Mouse (Mus musculus) stomach, embryonic 14.5 days (tissue): Measurements from ENCODE around the gene Scd2. TPM values are rescaled to one million over a fixed set of nuclear protein-coding genes. Genes with fewer than 3 reads are reported as not detected.
A peak's percentile ranks its signal among the peaks of the same experiment; 100 is the strongest.
"Not testable (repeated sequence)": the region's sequence is repeated elsewhere in the genome, so short reads cannot be mapped to it uniquely, and the experiment has no call there.

Source experiments
- ATAC-seq: fragments of 200-750 bp; cut with Nextera tagmentation; 2 replicates; pipeline ENCODE4 v1.8.0; 2017; ENCODE audit warnings: low read depth, moderate TSS enrichment; ENCODE audit not compliant: insufficient number of reproducible peaks, insufficient read depth, low FRiP score
- H3K27ac ChIP-seq: fragments of 300-500 bp; sonication (generic); 2 replicates; pipeline ENCODE4 v1.5.1; 2014; ENCODE audit warnings: mild to moderate bottlenecking, low read length, moderate library complexity, mixed read lengths
- H3K27me3 ChIP-seq: fragments of 300-500 bp; sonication (generic); 2 replicates; pipeline ENCODE4 v1.6.1; 2014; ENCODE audit warnings: low read length, control low read depth, mixed read lengths; ENCODE audit not compliant: control insufficient read depth, insufficient read depth
- H3K36me3 ChIP-seq: fragments of 300-500 bp; sonication (generic); 2 replicates; pipeline ENCODE4 v1.6.1; 2014; ENCODE audit warnings: mild to moderate bottlenecking, control low read depth, low read length, moderate library complexity, mixed read lengths; ENCODE audit not compliant: control insufficient read depth, insufficient read depth
- H3K4me1 ChIP-seq: fragments of 300-500 bp; sonication (generic); 2 replicates; pipeline ENCODE4 v1.6.1; 2014; ENCODE audit warnings: low read length, control low read depth, mixed read lengths; ENCODE audit not compliant: control insufficient read depth, insufficient read depth
- H3K4me2 ChIP-seq: fragments of 300-500 bp; sonication (generic); replicated peaks from 2 replicates; pipeline ENCODE4 v1.6.1; 2014; ENCODE audit warnings: low read depth, low read length, control low read depth
- H3K4me3 ChIP-seq: fragments of 300-500 bp; sonication (generic); 2 replicates; pipeline ENCODE4 v1.5.1; 2014; ENCODE audit warnings: low read depth, low read length, control low read depth
- H3K9ac ChIP-seq: fragments of 300-500 bp; sonication (generic); replicated peaks from 2 replicates; pipeline ENCODE4 v1.6.1; 2014; ENCODE audit warnings: low read depth, mild to moderate bottlenecking, control low read depth, low read length, moderate library complexity, mixed read lengths
- H3K9me3 ChIP-seq: fragments of 300-500 bp; sonication (generic); 2 replicates; pipeline ENCODE4 v1.6.1; 2016; ENCODE audit warnings: low read depth, low read length, control low read depth; ENCODE audit not compliant: control insufficient read depth
- WGBS: fragments of 180-500 bp; shearing (Covaris S2); extraction: QIAGEN DNeasy Blood & Tissue Kit; methylation state at CpG from one replicate; pipeline ENCODE4 v1.1.7; 2014; 5-methylcytosine and 5-hydroxymethylcytosine counted together
- polyA plus RNA-seq: library from polyadenylated mRNA; unstranded; fragments of >200 nt; fragmentation: Nextera tagmentation; extraction: Ambion mirVana; gene quantifications from 2 replicates; pipeline ENCODE4 v1.2.1, GENCODE M21; 2014

Gene Scd2
- 237 and 282 TPM in 2 replicates for polyA plus RNA-seq

DNA sequence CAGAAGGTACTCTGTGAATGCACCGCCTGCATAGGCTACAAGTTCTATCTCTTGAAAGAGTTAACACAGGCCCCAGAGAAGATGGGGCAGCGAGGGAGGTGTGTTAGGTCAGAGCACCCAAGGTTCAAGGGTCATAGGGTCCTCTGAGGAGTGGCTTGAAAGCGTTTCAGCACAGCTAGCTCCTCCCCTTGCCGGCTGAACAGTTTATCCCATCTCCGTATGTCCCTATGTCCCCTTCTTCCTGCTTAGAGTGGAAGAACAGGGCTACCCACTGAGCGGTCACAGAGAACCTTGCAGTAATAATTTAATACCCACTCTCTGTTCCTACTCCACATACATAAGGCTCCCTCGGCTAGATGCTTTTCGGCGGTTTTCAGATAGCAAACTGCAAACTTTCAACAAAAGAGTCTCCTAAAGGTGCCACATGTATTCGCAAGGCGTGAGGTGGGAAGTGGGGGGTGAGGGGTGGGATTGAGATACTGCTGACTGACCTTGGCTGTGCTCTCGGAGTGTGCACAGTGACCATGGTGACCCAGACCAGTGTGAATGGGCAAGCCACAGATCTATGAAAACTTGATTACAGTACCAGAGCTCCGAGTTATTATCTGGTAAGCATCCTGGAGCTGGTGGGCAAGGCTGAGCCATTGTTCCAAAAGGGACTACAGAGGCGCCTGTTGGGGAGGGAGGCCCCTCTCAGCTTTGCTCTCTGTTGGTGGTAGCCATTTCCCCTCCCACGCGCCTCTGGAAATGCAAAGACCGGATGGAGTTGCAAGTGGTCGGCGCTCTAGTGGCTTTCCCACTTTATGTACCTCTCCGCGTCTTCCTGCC lies at the start of gene Scd2:
Scd2 (plus strand) TSS at position 734 of the 828 bp plus-strand sequence.
- 2% methylated on average over 21 of the region's 21 CpGs for WGBS
- ATAC-seq = no peak; the same call in 1 of the 2 replicates
- H3K36me3 ChIP-seq = peaks cover 21% of the 10 kb centered on the region
- H3K27me3 ChIP-seq = no peaks in the 10 kb centered on the region
- H3K9me3 ChIP-seq = no peaks in the 10 kb centered on the region
- peak within 1 kb of the TSS; percentile 96 for H3K4me3 ChIP-seq
- peak within 1 kb of the TSS; percentile 88 for H3K4me2 ChIP-seq
- peaks cover 37% of the 10 kb centered on the region for H3K4me1 ChIP-seq
- peak within 1 kb of the TSS; percentile 97 for H3K9ac ChIP-seq
- H3K27ac ChIP-seq = peak within 1 kb of the TSS; percentile 98

DNA sequence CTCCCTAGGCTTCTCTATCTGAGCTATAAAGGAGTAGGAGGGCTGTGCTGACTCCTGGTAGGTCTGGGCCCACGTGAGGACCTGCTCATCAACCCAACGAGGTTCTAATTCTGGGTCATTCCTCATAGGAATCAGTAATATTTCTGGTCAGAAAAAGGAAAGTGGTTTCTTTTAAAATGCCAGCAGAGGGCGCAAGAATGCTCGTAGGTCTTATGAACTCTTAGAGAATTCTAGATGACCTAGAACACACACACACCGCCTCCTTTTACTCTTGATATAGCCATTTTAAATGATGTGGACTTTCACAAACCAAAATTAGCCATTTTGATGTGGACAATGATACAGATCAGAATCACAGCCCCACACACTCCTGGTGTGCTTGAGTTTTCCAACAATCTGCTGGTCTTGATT lies 47.7 kb upstream of the Scd2 start:
- H3K9me3 ChIP-seq = no peaks in the 10 kb centered on the region
- H3K27ac ChIP-seq = no peak overlapping the region
- 4% methylated on average over 5 of the region's 5 CpGs for WGBS
- H3K4me3 ChIP-seq = no peak overlapping the region
- peak overlapping the region; percentile 20 for H3K4me2 ChIP-seq
- H3K4me1 ChIP-seq = peaks cover 30% of the 10 kb centered on the region
- H3K36me3 ChIP-seq = no peaks in the 10 kb centered on the region
- ATAC-seq = no peak
- H3K9ac ChIP-seq = no peak overlapping the region
- no peaks in the 10 kb centered on the region for H3K27me3 ChIP-seq

DNA sequence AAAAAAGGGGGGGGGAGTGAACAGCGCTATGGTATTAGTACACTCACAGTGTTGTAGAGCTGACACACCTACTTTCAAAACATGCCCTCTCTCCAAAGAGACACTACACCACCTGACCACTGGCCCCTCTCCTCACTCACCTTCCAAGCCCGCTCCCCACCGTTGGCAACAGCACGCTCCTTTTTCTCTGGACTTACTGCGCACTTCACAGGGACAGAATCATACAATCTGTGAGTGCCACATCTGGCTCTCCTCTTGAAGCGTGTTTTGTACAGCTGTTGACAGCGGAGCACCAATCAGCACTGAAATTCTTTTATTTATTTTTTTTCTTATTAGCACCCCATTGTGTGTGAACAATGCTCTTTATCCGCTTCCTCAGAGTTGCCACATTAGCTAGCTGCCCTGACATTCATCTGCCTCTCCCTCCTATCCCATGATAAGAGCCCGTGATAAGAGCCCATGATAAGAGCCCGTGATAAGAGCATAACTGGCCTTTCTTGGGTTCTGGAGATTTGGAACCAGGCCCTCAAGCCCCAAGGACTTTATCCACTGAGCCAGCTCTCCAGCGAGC lies 47.0 kb upstream of the Scd2 start:
- Histone ChIP-seq H3K36me3 (no peaks in the 10 kb centered on the region), H3K27me3 (no peaks in the 10 kb centered on the region), H3K9ac (no peak overlapping the region), H3K4me3 (no peak overlapping the region), H3K4me2 (peak overlapping the region; percentile 87), H3K9me3 (no peaks in the 10 kb centered on the region), H3K27ac (no peak overlapping the region), H3K4me1 (peaks cover 30% of the 10 kb centered on the region)
- WGBS = 50% methylated on average over 11 of the region's 11 CpGs
- no peak for ATAC-seq

DNA sequence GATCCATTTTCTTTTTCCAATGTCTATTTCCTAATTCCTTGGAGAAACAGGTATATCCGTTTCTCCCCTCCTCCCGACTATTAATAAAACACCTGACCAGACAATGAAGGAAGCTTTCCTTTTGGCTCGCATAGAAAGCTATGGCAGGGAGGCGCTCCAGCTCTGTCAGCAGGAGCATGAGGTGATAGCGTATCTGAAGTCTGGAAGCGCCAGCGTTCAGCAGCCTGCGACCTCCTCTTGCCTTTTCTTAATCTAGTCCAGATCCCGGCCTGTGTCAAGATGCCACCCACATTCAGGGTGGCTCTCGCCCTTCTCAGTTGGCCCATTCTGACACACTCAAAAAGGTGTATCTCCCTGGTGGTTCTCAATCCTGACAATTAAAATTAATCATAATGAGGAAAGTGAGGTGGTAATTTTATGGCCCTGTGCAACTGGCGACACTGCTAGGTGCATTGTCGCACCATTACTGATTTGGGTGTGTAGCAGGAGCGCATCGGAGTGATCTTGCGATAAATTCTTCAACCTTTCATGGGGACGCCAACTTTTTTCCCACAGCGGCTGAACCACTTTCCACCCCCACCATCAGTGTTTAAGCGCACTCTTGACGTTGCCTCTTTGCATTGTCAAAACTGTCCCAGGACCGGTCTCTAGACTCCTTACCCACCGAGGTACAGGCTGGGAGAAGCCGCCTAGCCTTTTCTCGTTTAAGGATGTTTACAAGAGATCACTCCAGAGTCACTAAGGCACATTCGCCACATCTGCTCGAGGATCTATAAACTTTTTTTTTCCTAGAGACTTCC lies 46.0 kb upstream of the Scd2 start:
- WGBS = 3% methylated on average over 25 of the region's 25 CpGs
- Histone ChIP-seq H3K9ac (peak overlapping the region; percentile 48), H3K36me3 (no peaks in the 10 kb centered on the region), H3K4me3 (peak overlapping the region; percentile 41), H3K4me2 (peak overlapping the region; percentile 87), H3K9me3 (no peaks in the 10 kb centered on the region), H3K27ac (peak overlapping the region; percentile 96), H3K27me3 (no peaks in the 10 kb centered on the region), H3K4me1 (peaks cover 30% of the 10 kb centered on the region)
- peak; percentile 43; the same call in 1 of the 2 replicates for ATAC-seq

DNA sequence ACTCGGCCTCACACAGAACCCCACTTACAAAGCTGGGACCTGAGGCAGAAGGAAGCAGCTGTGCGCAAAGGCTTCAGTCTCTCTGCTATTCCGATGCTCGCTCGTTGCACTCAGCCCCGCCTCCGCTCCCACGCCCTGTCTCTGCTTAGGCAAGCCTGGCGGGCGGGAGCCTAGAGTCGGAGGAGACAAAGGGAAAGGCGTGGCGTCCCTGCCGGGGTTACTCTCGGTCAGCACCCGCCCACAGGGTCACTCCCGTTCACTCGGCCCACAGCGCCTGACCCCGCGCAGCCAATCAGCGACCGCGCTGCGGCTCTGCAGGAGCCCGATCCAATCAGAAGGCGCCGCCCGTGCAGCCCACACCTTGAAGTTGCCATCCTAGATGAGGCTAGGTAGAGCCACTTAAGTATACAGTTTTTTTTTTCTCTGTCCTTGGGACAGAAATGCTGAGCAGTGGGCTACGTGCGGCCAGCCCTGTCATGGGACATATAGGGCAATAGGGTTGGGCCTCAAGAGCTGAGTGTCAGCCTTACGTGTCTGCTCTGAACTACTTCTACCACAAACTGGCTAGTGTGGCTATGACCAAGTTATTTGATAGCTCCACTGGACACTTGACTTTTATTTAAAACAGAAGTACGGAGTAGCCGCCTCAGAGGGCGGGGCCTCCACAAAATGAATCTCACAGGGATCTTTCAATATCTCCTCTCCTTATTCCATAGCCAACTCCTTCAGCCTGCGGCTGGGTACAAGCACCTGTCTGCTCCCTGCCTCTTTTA lies 45.2 kb upstream of the Scd2 start:
- no peaks in the 10 kb centered on the region for H3K27me3 ChIP-seq
- H3K27ac ChIP-seq = peak overlapping the region; percentile 96
- peak overlapping the region; percentile 48 for H3K9ac ChIP-seq
- peak overlapping the region; percentile 41 for H3K4me3 ChIP-seq
- no peaks in the 10 kb centered on the region for H3K36me3 ChIP-seq
- peak; percentile 99 for ATAC-seq
- peaks cover 30% of the 10 kb centered on the region for H3K4me1 ChIP-seq
- H3K9me3 ChIP-seq = no peaks in the 10 kb centered on the region
- 1% methylated on average over 36 of the region's 36 CpGs for WGBS
- peak overlapping the region; percentile 87 for H3K4me2 ChIP-seq

DNA sequence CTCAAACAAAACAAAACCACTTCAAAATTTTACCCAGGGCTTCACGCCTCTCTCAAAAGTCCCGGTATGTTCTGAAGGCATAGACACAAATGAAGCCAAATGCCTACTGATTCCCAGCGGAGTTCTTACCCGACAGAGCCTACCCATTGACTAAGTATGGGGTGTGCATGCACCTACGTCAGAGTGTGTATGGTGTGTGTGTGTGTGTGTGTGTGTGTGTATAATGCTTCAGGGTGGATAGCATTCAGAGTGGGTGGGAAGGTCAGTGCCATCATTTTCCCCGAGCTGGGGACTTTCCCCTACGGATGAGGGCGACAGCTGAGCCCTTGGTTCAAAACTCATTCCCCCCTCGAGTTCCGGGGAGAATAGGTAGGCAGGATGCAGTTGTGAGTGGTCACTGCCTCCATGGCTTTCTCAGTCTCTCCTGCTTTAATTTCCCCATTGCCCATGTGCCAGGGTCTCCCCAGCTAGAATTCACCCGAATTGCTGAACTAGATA lies 44.6 kb upstream of the Scd2 start:
- Histone ChIP-seq H3K9ac (no peak overlapping the region), H3K4me1 (peaks cover 30% of the 10 kb centered on the region), H3K9me3 (no peaks in the 10 kb centered on the region), H3K36me3 (no peaks in the 10 kb centered on the region), H3K27ac (peak overlapping the region; percentile 96), H3K4me3 (0 out of 2 replicates have a peak overlapping the region, but pooled peaks have one; percentile 41), H3K27me3 (no peaks in the 10 kb centered on the region), H3K4me2 (peak overlapping the region; percentile 87; the same call in 1 of the 2 replicates)
- WGBS = 60% methylated on average over 11 of the region's 11 CpGs
- ATAC-seq = no peak

DNA sequence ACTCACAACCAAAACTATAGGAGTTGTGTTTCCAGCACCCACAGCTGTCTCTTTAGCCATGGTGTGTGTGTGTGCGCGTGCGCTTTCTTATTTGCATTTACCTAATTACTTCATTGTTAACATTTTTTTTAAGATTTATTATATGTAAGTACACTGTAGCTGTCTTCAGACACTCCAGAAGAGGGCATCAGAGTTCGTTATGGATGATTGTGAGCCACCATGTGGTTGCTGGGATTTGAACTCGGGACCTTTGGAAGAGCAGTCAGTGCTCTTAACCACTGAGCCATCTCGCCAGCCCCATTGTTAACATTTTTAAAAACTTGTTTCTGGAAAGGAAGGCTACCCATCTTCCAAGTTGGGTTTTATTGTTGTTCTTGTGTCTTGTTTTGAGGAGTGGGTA lies 42.3 kb upstream of the Scd2 start:
- not testable (repeated sequence) for H3K27me3 ChIP-seq, H3K4me2 ChIP-seq, ATAC-seq, H3K4me3 ChIP-seq, H3K36me3 ChIP-seq, H3K27ac ChIP-seq, H3K9me3 ChIP-seq, H3K9ac ChIP-seq
- H3K4me1 ChIP-seq = peaks cover 28% of the 10 kb centered on the region
- WGBS = 95% methylated on average over 6 of the region's 6 CpGs
